Mouse (Mus musculus) MEL (cell line): Measurements from ENCODE around the gene Slc36a4. TPM values are rescaled to one million over a fixed set of nuclear protein-coding genes. Genes with fewer than 3 reads are reported as not detected.

Experiments used
- DNase-seq: peaks from one replicate; pipeline ENCODE4 v3.0.0; 2011; ENCODE audit warnings: low read depth, low spot score
- H3K27ac ChIP-seq: 2 replicates; pipeline ENCODE4 v1.5.1; 2012; ENCODE audit warnings: low read depth, mild to moderate bottlenecking, control low read depth, low read length, moderate library complexity; ENCODE audit not compliant: control insufficient read depth
- H3K27me3 ChIP-seq, 2 experiments: fragments of 150-350 bp in 1 of 2; sonication (generic) in 1 of 2; 2 replicates each; pipeline ENCODE4 v1.6.1; 2012; ENCODE audit warnings: low read length in 2 of 2, mild to moderate bottlenecking in 2 of 2, improper control_type of control experiment in 1 of 2, moderate library complexity in 1 of 2; ENCODE audit not compliant: insufficient read depth in 2 of 2, control insufficient read depth in 1 of 2
- H3K36me3 ChIP-seq, 2 experiments: 2 replicates each; pipeline ENCODE4 v1.6.1; 2012 to 2014; ENCODE audit warnings: low read length in 2 of 2, improper control_type of control experiment in 1 of 2, inconsistent platforms in 1 of 2, mild to moderate bottlenecking in 1 of 2; ENCODE audit not compliant: insufficient read depth in 2 of 2, control insufficient read depth in 1 of 2
- H3K4me1 ChIP-seq, 2 experiments: fragments of 150-350 bp in 1 of 2; sonication (generic) in 1 of 2; 2 replicates each; pipeline ENCODE4 v1.6.1; 2012; ENCODE audit warnings: low read length in 2 of 2, improper control_type of control experiment in 1 of 2, mild to moderate bottlenecking in 1 of 2; ENCODE audit not compliant: insufficient read depth in 2 of 2, control insufficient read depth in 1 of 2
- H3K4me3 ChIP-seq, 2 experiments: fragments of 150-350 bp in 1 of 2; sonication (generic) in 1 of 2; 2 replicates each; pipeline ENCODE4 v1.5.1; 2012; ENCODE audit warnings: low read depth in 2 of 2, low read length in 2 of 2, mild to moderate bottlenecking in 2 of 2, moderate library complexity in 2 of 2, control low read depth in 1 of 2, improper control_type of control experiment in 1 of 2; ENCODE audit not compliant: control insufficient read depth in 1 of 2, insufficient read depth in 1 of 2
- H3K79me2 ChIP-seq: 2 replicates; pipeline ENCODE4 v1.6.1; 2012; ENCODE audit warnings: mild to moderate bottlenecking, low read length, moderate library complexity; ENCODE audit not compliant: control insufficient read depth, poor library complexity, insufficient read depth
- H3K9ac ChIP-seq: 2 replicates; pipeline ENCODE4 v1.6.1; 2012; ENCODE audit warnings: low read depth, mild to moderate bottlenecking, control low read depth, low read length, moderate library complexity; ENCODE audit not compliant: control insufficient read depth, poor library complexity, severe bottlenecking
- H3K9me3 ChIP-seq: fragments of 150-350 bp; sonication (generic); replicated peaks from 2 replicates; pipeline ENCODE4 v1.6.1; 2012; ENCODE audit warnings: mild to moderate bottlenecking, low read length, improper control_type of control experiment, moderate library complexity; ENCODE audit not compliant: insufficient read depth
- CHD1 ChIP-seq: IDR thresholded peaks from 2 replicates; pipeline ENCODE4 v1.6.1; 2012; ENCODE audit warnings: low read depth, mild to moderate bottlenecking, inconsistent platforms, low read length, improper control_type of control experiment
- CTCF ChIP-seq, 3 experiments: IDR thresholded peaks in 2 of 3; conservative IDR thresholded peaks in 1 of 3; 2 replicates each; pipeline ENCODE4 v1.5.1; 2011 to 2012; ENCODE audit warnings: low read length in 3 of 3, low read depth in 2 of 3, mild to moderate bottlenecking in 2 of 3, improper control_type of control experiment in 1 of 3, inconsistent platforms in 1 of 3, mixed read lengths in 1 of 3, moderate library complexity in 1 of 3; ENCODE audit not compliant: control insufficient read depth in 1 of 3, insufficient read depth in 1 of 3, poor library complexity in 1 of 3, severe bottlenecking in 1 of 3
- E2F4 ChIP-seq: IDR thresholded peaks from 2 replicates; pipeline ENCODE4 v1.6.1; 2011; ENCODE audit warnings: low read depth, low read length, improper control_type of control experiment, borderline replicate concordance
- ETS1 ChIP-seq: IDR thresholded peaks from 2 replicates; pipeline ENCODE4 v1.6.1; 2012; ENCODE audit warnings: low read depth, mild to moderate bottlenecking, inconsistent platforms, low read length, improper control_type of control experiment, moderate library complexity
- GABPA ChIP-seq: IDR thresholded peaks from 2 replicates; pipeline ENCODE4 v1.6.1; 2012; ENCODE audit warnings: low read depth, mild to moderate bottlenecking, inconsistent platforms, low read length, improper control_type of control experiment, moderate library complexity
- GATA1 ChIP-seq: IDR thresholded peaks from 2 replicates; pipeline ENCODE4 v1.6.1; 2011; ENCODE audit warnings: low read depth, low read length, improper control_type of control experiment
- HCFC1 ChIP-seq: IDR thresholded peaks from 2 replicates; pipeline ENCODE4 v1.6.1; 2012; ENCODE audit warnings: low read depth, mild to moderate bottlenecking, inconsistent platforms, low read length, improper control_type of control experiment, moderate library complexity
- JUND ChIP-seq: IDR thresholded peaks from 2 replicates; pipeline ENCODE4 v1.6.1; 2011; ENCODE audit warnings: low read depth, mild to moderate bottlenecking, improper control_type of control experiment, low read length
- MAX ChIP-seq: IDR thresholded peaks from 2 replicates; pipeline ENCODE4 v1.6.1; 2011; ENCODE audit warnings: low read length, improper control_type of control experiment
- MEF2A ChIP-seq: IDR thresholded peaks from 2 replicates; pipeline ENCODE4 v1.6.1; 2014; ENCODE audit warnings: low read depth, mild to moderate bottlenecking, inconsistent platforms, low read length, improper control_type of control experiment; ENCODE audit not compliant: poor library complexity, insufficient replicate concordance, severe bottlenecking; ENCODE audit errors: extremely low read depth
- MYB ChIP-seq: IDR thresholded peaks from 2 replicates; pipeline ENCODE4 v1.6.1; 2011; ENCODE audit warnings: mild to moderate bottlenecking, low read depth, low read length, improper control_type of control experiment
- MYC ChIP-seq: IDR thresholded peaks from 2 replicates; pipeline ENCODE4 v1.6.1; 2011; ENCODE audit warnings: low read depth, mild to moderate bottlenecking, low read length, improper control_type of control experiment, moderate library complexity
- NELFE ChIP-seq: IDR thresholded peaks from 2 replicates; pipeline ENCODE4 v1.6.1; 2011; ENCODE audit warnings: low read depth, low read length, improper control_type of control experiment
- NRF1 ChIP-seq: IDR thresholded peaks from 2 replicates; pipeline ENCODE4 v1.6.1; 2014; ENCODE audit warnings: low read depth, mild to moderate bottlenecking, inconsistent platforms, low read length, improper control_type of control experiment, moderate library complexity; ENCODE audit not compliant: poor library complexity, insufficient read depth, severe bottlenecking
- POLR2A ChIP-seq, 2 experiments: IDR thresholded peaks; 2 replicates each; pipeline ENCODE4 v1.6.1; 2011 to 2012; ENCODE audit warnings: low read length in 2 of 2, mild to moderate bottlenecking in 2 of 2, control low read depth in 1 of 2, improper control_type of control experiment in 1 of 2, low read depth in 1 of 2, moderate library complexity in 1 of 2; ENCODE audit not compliant: control insufficient read depth in 1 of 2, insufficient read depth in 1 of 2, poor library complexity in 1 of 2
- POLR2AphosphoS2 ChIP-seq: IDR thresholded peaks from 2 replicates; pipeline ENCODE4 v1.6.1; 2011; ENCODE audit warnings: low read length, improper control_type of control experiment
- POLR2AphosphoS5 ChIP-seq: IDR thresholded peaks from 2 replicates; pipeline ENCODE4 v1.6.1; 2012; ENCODE audit warnings: low read depth, borderline replicate concordance, mild to moderate bottlenecking, inconsistent platforms, low read length, moderate library complexity, mixed read lengths
- RCOR1 ChIP-seq: IDR thresholded peaks from 2 replicates; pipeline ENCODE4 v1.6.1; 2012; ENCODE audit warnings: low read depth, mild to moderate bottlenecking, inconsistent platforms, low read length, improper control_type of control experiment
- TBP ChIP-seq: IDR thresholded peaks from 2 replicates; pipeline ENCODE4 v1.8.0; 2011; ENCODE audit warnings: low read depth, low read length, improper control_type of control experiment
- TCF12 ChIP-seq: IDR thresholded peaks from 2 replicates; pipeline ENCODE4 v1.6.1; 2014; ENCODE audit warnings: low read depth, mild to moderate bottlenecking, inconsistent platforms, low read length, improper control_type of control experiment, moderate library complexity
- UBTF ChIP-seq: IDR thresholded peaks from 2 replicates; pipeline ENCODE4 v1.6.1; 2012; ENCODE audit warnings: low read depth, mild to moderate bottlenecking, inconsistent platforms, low read length, improper control_type of control experiment, moderate library complexity, borderline replicate concordance; ENCODE audit not compliant: insufficient read depth
- ZKSCAN1 ChIP-seq: IDR thresholded peaks from 2 replicates; pipeline ENCODE4 v1.6.1; 2012; ENCODE audit warnings: low read depth, mild to moderate bottlenecking, inconsistent platforms, low read length, improper control_type of control experiment, moderate library complexity
- polyA plus RNA-seq, 2 experiments: library from polyadenylated mRNA; stranded (reverse) in 1 of 2; unstranded in 1 of 2; fragments of >175 nt in 1 of 2; fragments of >200 nt in 1 of 2; gene quantifications; 2 replicates each; pipeline versions ENCODE4 v1.2.1 to v1.2.4; 2012; ENCODE audit warnings: low replicate concordance in 2 of 2, low read depth in 1 of 2; ENCODE audit not compliant: insufficient read length in 2 of 2, insufficient read depth in 1 of 2, missing spikeins in 1 of 2
- total RNA-seq: library from RNA; depleted of rRNA; stranded (reverse); fragments of 300-350 nt; gene quantifications from 2 replicates; pipeline ENCODE4 v1.2.3, GENCODE M21; 2012

Gene Slc36a4
- total and polyA plus RNA-seq, 3 experiments: not detected

GRCm38 (mm10) chr9:15717363-15717762, 7.8 kb downstream of the Slc36a4 start:
- Histone ChIP-seq H3K9me3 (no peaks in the 10 kb centered on the region), H3K4me3 (no peak overlapping the region), H3K27me3 (no peaks in the 10 kb centered on the region), H3K4me1 (no peaks in the 10 kb centered on the region), H3K27ac (no peak overlapping the region), H3K9ac (no peak overlapping the region), H3K79me2 (no peaks in the 10 kb centered on the region), H3K36me3 (no peaks in the 10 kb centered on the region)
- TF ChIP-seq GATA1 (no peak), MEF2A (no peak), POLR2AphosphoS2 (no peak), GABPA (no peak), TCF12 (no peak), UBTF (no peak), ETS1 (no peak), NRF1 (no peak), JUND (no peak), TBP (no peak), CTCF (IDR thresholded peaks at IDR 0.05 in 2 of 3, conservative IDR thresholded peaks at IDR 0.05 in 1 of 3; ENCODE audit: control insufficient read depth in 1 of 3, insufficient read depth in 1 of 3, low read depth in 2 of 3, low read length in 3 of 3, poor library complexity in 1 of 3, severe bottlenecking in 1 of 3) (no peak)
- DNase-seq: no peak

GRCm38 (mm10) chr9:15718295-15718694, 8.8 kb downstream of the Slc36a4 start:
- H3K36me3 ChIP-seq: no peaks in the 10 kb centered on the region
- H3K27ac ChIP-seq: no peak overlapping the region
- H3K9me3 ChIP-seq: no peaks in the 10 kb centered on the region
- H3K27me3 ChIP-seq: no peaks in the 10 kb centered on the region
- H3K9ac ChIP-seq: no peak overlapping the region
- H3K4me3 ChIP-seq: no peak overlapping the region
- H3K4me1 ChIP-seq: no peaks in the 10 kb centered on the region
- TF ChIP-seq E2F4 (no peak), MAX (no peak), MYC (no peak), MYB (no peak), RCOR1 (no peak), TCF12 (no peak), JUND (no peak), NRF1 (no peak), GABPA (no peak), POLR2A (IDR thresholded peaks at IDR 0.05; ENCODE audit: control insufficient read depth in 1 of 2, insufficient read depth in 1 of 2, low read depth in 1 of 2, low read length in 2 of 2, poor library complexity in 1 of 2) (no peak), CHD1 (no peak), HCFC1 (no peak), ZKSCAN1 (no peak), CTCF (IDR thresholded peaks at IDR 0.05 in 2 of 3, conservative IDR thresholded peaks at IDR 0.05 in 1 of 3; ENCODE audit: control insufficient read depth in 1 of 3, insufficient read depth in 1 of 3, low read depth in 2 of 3, low read length in 3 of 3, poor library complexity in 1 of 3, severe bottlenecking in 1 of 3) (no peak), NELFE (no peak), POLR2AphosphoS5 (no peak)
- no peak for DNase-seq
- no peaks in the 10 kb centered on the region for H3K79me2 ChIP-seq
